Mouse (Mus musculus) cerebellum, adult (tissue): Measurements from ENCODE around the gene Slc2a13.

Experiments
- ATAC-seq: cut with Nextera tagmentation; 2 replicates; pipeline ENCODE4 v1.9.2; 2017; ENCODE audit warnings: mild to moderate bottlenecking, moderate library complexity, mixed read lengths; ENCODE audit not compliant: insufficient number of reproducible peaks, low FRiP score, low TSS enrichment

Slc2a13 gene

DNA sequence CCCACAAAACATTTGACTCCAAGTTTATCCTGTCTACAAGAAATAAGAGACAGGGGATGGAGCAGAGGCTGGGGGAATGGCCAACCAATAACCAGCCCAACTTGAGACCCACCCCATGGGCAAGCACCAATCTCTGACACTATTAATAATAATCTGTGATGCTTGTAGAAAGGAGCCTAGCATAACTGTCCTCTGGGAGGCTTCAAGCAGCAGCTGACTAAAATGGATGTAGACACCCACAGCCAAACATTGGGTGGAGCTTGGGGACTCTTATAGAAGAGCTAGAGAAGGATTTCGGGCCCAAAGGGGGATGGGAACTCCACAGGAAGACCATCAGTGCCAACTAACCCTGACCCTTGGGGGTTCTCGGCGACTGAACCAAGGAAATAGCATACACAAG, 289.6 kb downstream of the Slc2a13 start:
- no peak for ATAC-seq

DNA sequence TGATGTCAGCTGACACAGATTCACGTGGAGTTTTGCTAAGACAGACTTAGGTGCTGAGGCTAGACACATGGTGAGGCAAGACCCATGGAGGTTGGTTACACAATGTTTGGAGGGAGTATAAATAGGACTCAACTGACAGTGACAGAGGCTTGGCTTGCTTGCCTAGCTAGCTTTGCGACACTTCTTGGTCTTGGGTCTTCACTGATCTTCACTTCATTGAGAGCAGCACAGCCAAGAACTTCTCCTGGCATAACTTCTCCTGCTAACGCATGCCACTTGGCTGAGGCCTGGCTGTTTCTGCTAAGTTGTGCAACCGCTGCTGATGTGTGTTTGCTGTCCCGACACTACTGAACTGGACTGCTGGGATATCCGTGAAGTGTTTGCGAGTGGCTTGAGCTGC, 290.2 kb downstream of the Slc2a13 start:
- ATAC-seq, result no peak

DNA sequence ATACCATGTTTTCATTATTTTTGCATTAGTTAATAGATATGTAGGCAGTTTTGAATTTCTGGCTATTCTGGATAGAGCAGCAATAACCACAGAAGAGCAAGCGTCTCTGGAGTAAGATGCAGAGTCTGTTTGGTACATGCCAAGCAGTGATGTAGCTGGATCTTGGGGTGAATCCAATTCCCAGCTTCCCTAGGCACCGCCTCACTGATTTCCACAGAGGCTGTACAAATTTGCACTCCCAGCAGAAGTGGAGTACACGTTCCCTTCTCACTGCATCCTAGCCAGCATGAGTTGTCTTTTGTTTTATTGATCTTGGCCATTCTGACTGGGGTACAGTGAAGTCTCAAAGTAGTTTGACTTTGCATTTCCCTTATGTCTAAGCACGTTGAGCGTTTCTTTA, 291.5 kb downstream of the Slc2a13 start:
- ATAC-seq, result no peak

DNA sequence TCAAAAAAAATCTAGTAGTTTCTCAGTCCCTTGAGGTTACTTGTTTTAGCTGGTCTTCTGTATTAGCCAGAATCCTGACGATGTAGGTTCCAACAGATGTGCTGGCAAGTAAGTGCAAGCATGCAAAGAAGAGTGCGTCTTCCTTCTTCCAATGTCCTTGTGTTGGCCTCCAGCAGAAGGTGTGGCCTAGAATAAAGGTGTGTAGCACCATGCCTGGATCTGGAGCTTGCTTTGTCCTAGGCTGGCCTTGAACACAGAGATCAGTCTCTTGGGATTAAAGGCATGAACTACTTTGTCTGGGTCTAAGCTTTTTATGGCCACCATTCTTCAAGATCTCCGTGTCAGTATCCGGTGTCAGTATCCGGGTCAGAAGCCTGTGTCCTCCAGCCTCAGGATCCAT, 293.5 kb downstream of the Slc2a13 start:
- ATAC-seq, result no peak

GRCm38 (mm10) chr15:91275961-91276360, 297.1 kb downstream of the Slc2a13 start:
- no peak for ATAC-seq

DNA sequence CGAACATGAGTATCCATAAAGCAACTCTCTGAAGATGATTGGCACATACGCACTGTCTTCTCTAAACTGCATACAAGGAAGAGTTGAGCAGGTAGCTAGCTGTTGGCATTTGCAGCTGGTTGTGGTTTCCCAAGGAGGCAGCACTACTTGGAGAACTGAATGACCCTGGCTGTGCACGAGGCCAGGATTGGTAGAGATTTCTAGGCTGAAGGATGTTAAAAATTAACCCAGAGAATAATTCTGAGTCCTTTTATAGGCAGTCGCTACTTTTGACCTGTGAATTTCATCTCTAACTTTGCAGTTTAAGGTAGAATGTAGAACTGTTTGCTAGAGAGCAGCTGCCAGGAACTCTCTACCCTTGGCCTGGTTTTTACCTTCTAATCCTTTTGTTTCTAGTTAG, 304.5 kb downstream of the Slc2a13 start:
- no peak for ATAC-seq

DNA sequence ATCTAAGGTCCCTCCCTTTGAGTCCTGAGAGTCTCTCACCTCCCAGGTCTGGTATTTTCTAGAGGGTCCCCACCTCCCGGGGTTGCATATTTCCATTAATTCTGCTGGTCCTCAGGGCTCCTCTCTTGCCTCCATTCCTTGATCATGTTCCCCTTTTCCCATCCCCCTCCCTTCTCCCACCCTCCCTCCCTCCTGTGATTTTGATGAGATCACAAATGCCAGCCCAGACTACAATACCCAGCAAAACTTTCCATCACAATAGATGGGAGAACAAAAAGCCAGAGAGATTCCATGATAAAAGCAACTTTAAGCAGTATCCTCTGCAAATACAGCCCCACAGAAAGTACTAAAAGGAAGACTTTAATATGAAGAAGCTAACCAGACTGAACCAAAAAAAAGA, 309.1 kb downstream of the Slc2a13 start:
- no peak for ATAC-seq

DNA sequence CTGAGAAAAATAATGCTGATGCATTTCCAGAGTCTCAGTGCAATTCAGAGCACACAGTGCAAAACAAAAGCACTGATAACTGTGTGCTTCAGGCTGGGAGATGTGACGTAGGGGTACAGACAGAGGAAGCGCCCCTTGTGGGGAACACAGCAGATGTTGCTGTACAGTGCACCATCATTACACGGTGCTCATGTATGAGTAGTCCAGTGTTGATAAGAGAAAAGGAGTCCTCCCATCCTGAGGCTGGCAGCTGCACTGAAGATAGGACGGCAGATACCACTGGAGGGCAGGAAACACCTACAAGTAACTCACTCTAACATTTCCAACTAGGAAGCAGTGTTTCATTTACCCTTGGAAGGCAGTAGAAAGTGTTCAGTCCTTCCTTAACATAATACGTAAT, 312.5 kb downstream of the Slc2a13 start:
- no peak for ATAC-seq

DNA sequence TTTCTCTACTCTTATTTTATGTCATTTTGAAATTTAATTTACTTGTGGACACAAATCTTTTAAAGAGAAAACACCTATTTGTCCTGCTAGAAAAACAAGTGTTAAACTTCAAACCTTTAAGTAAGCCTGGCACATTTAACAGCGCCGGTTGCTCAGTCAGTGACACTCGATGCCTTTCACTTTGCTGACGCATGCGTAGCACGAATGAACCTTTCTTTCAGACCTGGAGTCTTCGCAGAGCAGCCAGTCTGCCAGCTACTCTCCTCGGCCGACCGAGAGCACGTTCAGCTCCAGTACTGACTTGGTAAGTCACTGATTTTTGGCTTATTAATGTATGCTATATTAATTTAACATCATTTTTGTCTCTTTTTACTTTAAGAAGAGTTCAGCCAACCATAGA, 315.9 kb downstream of the Slc2a13 start:
- no peak for ATAC-seq

DNA sequence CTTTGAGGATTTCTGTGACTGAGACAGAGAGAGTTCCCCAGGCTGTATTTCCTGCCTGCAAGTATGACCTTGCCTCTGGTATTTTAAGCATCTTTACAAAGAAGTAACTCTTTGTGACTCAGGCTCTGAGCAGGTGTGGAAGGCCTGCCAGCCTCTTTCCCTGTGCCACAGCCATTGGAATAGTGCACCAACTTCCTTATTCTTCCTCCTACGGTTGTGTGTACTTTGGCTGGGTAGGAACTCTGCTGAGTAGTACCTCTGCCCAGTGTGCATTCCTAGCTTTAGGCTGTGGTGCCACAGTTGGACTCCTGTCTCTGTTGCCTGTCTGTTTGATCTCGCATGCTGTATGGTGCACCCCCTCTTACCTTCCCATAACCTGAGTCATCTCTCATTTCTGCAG, 317.8 kb downstream of the Slc2a13 start:
- no peak for ATAC-seq

DNA sequence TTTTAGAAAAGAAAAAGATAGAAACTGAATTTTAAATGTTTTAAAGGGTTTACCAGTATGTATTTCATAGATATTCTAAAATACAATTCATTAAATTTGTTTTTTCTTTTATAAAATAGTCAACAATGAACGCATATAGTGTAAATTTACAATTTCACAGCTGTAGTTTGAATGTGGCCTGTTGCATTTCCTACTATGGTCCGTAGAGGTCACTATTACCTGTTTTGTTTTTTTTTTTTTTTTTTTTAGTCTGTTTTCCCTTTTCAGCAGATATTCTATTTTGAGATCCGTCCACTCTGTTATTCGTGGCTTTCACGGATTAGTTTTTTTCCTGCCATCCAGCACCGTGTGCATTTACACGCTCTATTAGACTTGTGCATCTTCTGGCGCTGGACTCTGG, 320.1 kb downstream of the Slc2a13 start:
- no peak for ATAC-seq

- no peak for ATAC-seq
Measured at GRCm38 (mm10) chr15:91251544-91252408, 321.3 kb downstream of the Slc2a13 start.

- ATAC-seq, result no peak
Measured at GRCm38 (mm10) chr15:91250815-91251214, 322.2 kb downstream of the Slc2a13 start.

DNA sequence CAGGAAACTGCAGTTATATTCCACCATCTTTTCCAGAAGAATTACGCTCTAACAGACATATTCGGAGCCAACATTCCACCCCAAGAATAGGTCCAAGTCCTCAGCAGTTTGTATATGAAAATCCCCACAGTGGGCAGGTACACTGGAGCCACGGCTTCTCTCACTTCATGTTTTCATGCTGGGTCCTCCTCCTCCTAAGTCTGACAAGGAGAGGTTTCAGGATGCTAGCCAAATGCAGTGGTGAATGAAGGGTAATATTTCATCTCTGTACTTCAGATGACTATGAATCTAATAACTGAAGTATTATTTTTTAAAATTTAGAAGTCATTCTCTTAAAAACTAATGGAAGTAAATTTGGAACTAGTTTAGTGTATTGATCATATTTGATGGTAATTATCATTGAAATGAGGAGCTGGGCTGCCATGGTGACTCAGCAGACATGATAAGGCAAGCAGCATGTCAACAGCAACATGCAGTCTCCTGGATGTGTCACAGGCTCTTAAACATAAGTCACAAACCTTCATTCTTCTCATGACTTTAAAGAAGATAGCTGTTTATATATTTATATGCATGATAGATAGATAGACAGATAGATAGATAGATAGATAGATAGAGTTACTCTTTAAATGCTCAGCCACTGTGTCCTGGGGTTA, 332.3 kb downstream of the Slc2a13 start:
- no peak for ATAC-seq

DNA sequence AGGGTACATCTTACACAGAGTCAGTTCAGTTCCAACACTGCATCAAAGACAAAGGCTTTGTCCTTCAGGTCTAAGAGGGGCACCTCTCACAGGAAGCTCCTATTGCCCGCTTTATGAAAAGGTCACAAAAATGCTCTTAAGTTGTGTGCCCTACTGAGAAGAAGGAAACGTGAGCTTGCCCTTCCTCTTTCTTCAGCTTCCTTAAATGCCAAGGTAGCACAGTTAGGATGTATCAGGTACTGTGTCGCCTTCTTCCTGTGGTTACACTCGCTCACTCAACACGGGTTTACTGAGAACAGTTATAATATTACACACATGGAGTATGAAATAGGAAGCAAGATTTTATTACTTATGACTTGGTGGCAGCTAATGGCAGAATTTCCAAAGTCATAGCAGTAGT, 335.8 kb downstream of the Slc2a13 start:
- no peak for ATAC-seq
